31 mouse cellular contexts compared by ENCODE assay signal in the genomic region with DNA sequence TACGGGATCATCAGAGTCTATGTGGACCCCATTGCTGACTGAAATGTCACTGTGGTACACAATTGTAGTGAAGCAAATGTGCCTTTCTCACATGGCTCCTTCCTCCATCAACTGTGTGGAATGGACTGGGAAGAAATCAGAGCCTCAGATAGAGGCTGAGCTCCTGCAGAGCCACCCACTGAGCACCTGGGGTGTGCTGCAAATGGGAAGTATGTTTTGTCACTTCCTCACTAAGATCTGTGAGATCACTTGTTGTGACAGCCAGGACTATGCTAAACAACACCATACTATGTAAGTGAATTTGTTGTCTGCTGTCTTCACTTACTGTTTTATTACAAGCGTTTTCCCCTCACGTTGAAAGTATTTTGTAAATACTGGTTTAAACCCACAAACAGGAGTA.
"Had no signal": no experiment of that assay in that cellular context is flagged by ENCODE, and none has a peak within 500 bp of the region (broad histone marks: within the 10 kb centered on the region; RNA-seq: fewer than 3 reads in every experiment).

No protein-coding gene starts in this region.

- H3K4me3 ChIP-seq: left cerebral cortex, adult 2 months; limb, embryonic 10.5 days; limb, embryonic 12.5 days; limb, embryonic 13.5 days; limb, embryonic 15.5 days; liver, embryonic 12.5 days; liver, embryonic 13.5 days; liver, embryonic 15.5 days; lung, embryonic 15.5 days; megakaryocyte, embryonic 14.5 days; midbrain, embryonic 10.5 days; midbrain, embryonic 12.5 days; midbrain, embryonic 13.5 days; midbrain, embryonic 15.5 days; myocyte; neural tube, embryonic 12.5 days had no signal

- H3K4me2 ChIP-seq: limb, embryonic 12.5 days; limb, embryonic 13.5 days; limb, embryonic 15.5 days; liver, embryonic 11.5 days; liver, embryonic 12.5 days; liver, embryonic 13.5 days; liver, embryonic 15.5 days; lung, embryonic 14.5 days; lung, embryonic 15.5 days; midbrain, embryonic 11.5 days; midbrain, embryonic 12.5 days; midbrain, embryonic 13.5 days; midbrain, embryonic 15.5 days; neural tube, embryonic 12.5 days had no signal

- H3K4me1 ChIP-seq: limb, embryonic 10.5 days; limb, embryonic 12.5 days; limb, embryonic 13.5 days; limb, embryonic 15.5 days; liver, embryonic 12.5 days; liver, embryonic 13.5 days; liver, embryonic 15.5 days; lung, embryonic 15.5 days; megakaryocyte, embryonic 14.5 days; midbrain, embryonic 10.5 days; midbrain, embryonic 12.5 days; midbrain, embryonic 13.5 days; midbrain, embryonic 15.5 days; neural tube, embryonic 12.5 days had no signal

- ATAC-seq: liver, embryonic 12.5 days; liver, postnatal 0 days; lung, postnatal 0 days; midbrain, embryonic 13.5 days; midbrain, embryonic 15.5 days; midbrain, embryonic 16.5 days had no signal

- H3K9ac ChIP-seq: limb, embryonic 12.5 days; limb, embryonic 13.5 days; limb, embryonic 15.5 days; liver, embryonic 12.5 days; liver, embryonic 13.5 days; liver, embryonic 14.5 days; liver, embryonic 15.5 days; liver, postnatal 0 days; lung, embryonic 14.5 days; lung, embryonic 15.5 days; midbrain, embryonic 12.5 days; midbrain, embryonic 13.5 days; midbrain, embryonic 15.5 days; neural tube, embryonic 12.5 days had no signal

- DNase-seq: left cerebral cortex, postnatal 4 days; liver; liver, embryonic 13.5 days; liver, postnatal 0 days; lung, adult 18-20 months; lung, embryonic 14.5 days; lung, postnatal 10 days; lung, postnatal 14 days; lung, postnatal 36 days; lung, postnatal 4 days had no signal

- H3K9me3 ChIP-seq: limb, embryonic 10.5 days; limb, embryonic 12.5 days; limb, embryonic 13.5 days; limb, embryonic 15.5 days; liver, embryonic 12.5 days; liver, embryonic 13.5 days; liver, embryonic 15.5 days; lung, embryonic 15.5 days; midbrain, embryonic 10.5 days; midbrain, embryonic 12.5 days; midbrain, embryonic 13.5 days; midbrain, embryonic 15.5 days; neural tube, embryonic 12.5 days had no signal

- H3K27me3 ChIP-seq: limb, embryonic 12.5 days; limb, embryonic 13.5 days; limb, embryonic 15.5 days; liver, embryonic 12.5 days; liver, embryonic 13.5 days; liver, embryonic 15.5 days; lung, embryonic 15.5 days; midbrain, embryonic 12.5 days; midbrain, embryonic 13.5 days; midbrain, embryonic 15.5 days; neural tube, embryonic 12.5 days had no signal

- H3K36me3 ChIP-seq: limb, embryonic 10.5 days; limb, embryonic 12.5 days; limb, embryonic 13.5 days; limb, embryonic 15.5 days; liver, embryonic 12.5 days; liver, embryonic 13.5 days; liver, embryonic 15.5 days; lung, embryonic 15.5 days; midbrain, embryonic 10.5 days; midbrain, embryonic 12.5 days; midbrain, embryonic 13.5 days; midbrain, embryonic 15.5 days; neural tube, embryonic 12.5 days had no signal

- H3K27ac ChIP-seq: left cerebral cortex, adult 2 months; limb, embryonic 10.5 days; limb, embryonic 12.5 days; limb, embryonic 13.5 days; limb, embryonic 15.5 days; liver, embryonic 12.5 days; liver, embryonic 13.5 days; liver, embryonic 14.5 days; liver, embryonic 15.5 days; lung, embryonic 15.5 days; macrophage; midbrain, embryonic 10.5 days; midbrain, embryonic 12.5 days; midbrain, embryonic 13.5 days; midbrain, embryonic 15.5 days; neural tube, embryonic 12.5 days had no signal
